In genomic region chr2:43749321-43749720, GRCm38 (mm10) we compare ENCODE assay signal across 29 mouse cellular contexts. TPM values are rescaled to one million over a fixed set of nuclear protein-coding genes. Genes with fewer than 3 reads are reported as not detected.
DNase-seq lines count a peak whose midpoint lies in the region; ATAC-seq and TF ChIP-seq lines count a peak whose summit lies in the region.
"Had no signal": no experiment of that assay in that cellular context is flagged by ENCODE, and none has a peak within 500 bp of the region (broad histone marks: within the 10 kb centered on the region; RNA-seq: fewer than 3 reads in every experiment).

No protein-coding gene starts in this region.

- no peaks in the 10 kb centered on the region for H3K36me3 ChIP-seq in lung, postnatal 0 days (ENCODE audit: insufficient read depth, low read length)
- H3K36me3 ChIP-seq in CH12.LX (replicated peaks in 1 of 2; ENCODE audit: control insufficient read depth in 1 of 2, insufficient read depth in 1 of 2, low read length in 1 of 2): peaks cover 0 to 7% of the 10 kb centered on the region in 2 experiments
- no peaks in the 10 kb centered on the region for H3K36me3 ChIP-seq in liver, embryonic 13.5 days
- H3K36me3 ChIP-seq: embryonic facial prominence, embryonic 10.5 days; forebrain, embryonic 15.5 days; limb, embryonic 15.5 days; midbrain, embryonic 15.5 days had no signal

- H3K4me3 ChIP-seq in lung, adult 2 months (replicated peaks; ENCODE audit: extremely low read depth, low read depth, low read length): peak overlapping the region; percentile 38
- H3K4me3 ChIP-seq in lung, postnatal 0 days (ENCODE audit: low read depth, low read length): no peak overlapping the region
- H3K4me3 ChIP-seq in CH12.LX (replicated peaks in 1 of 3; ENCODE audit: low read depth in 2 of 3, low read length in 2 of 3, poor library complexity in 1 of 3): peak overlapping the region; percentile 54 to 86 (median 57)
- peak overlapping the region; percentile 18; the same call in 1 of the 2 replicates for H3K4me3 ChIP-seq in liver, embryonic 13.5 days (replicated peaks)
- H3K4me3 ChIP-seq: embryonic facial prominence, embryonic 10.5 days; forebrain, embryonic 15.5 days; heart, adult 2 months; left cerebral cortex, adult 2 months; limb, embryonic 15.5 days; midbrain, embryonic 15.5 days had no signal

- H3K9ac ChIP-seq in lung, postnatal 0 days (replicated peaks; ENCODE audit: low read depth): no peak overlapping the region
- H3K9ac ChIP-seq in CH12.LX (ENCODE audit: insufficient read depth, low read depth): peak overlapping the region; percentile 63
- H3K9ac ChIP-seq in liver, embryonic 13.5 days: 0 out of 2 replicates have a peak overlapping the region, but pooled peaks have one; percentile 18
- H3K9ac ChIP-seq: forebrain, embryonic 15.5 days; limb, embryonic 15.5 days; midbrain, embryonic 15.5 days had no signal

- 59% methylated on average over 3 of the region's 3 CpGs for WGBS in lung, adult 2 months
- WGBS in lung, postnatal 0 days: 64% methylated on average over 3 of the region's 3 CpGs
- WGBS in liver, embryonic 13.5 days (ENCODE audit: insufficient replicate concordance): 20% methylated on average over 3 of the region's 3 CpGs

- no peak for DNase-seq in lung, adult 2 months
- DNase-seq in lung, postnatal 0 days (ENCODE audit: low spot score): no peak
- no peak for DNase-seq in CH12.LX (ENCODE audit: extremely low read depth)
- DNase-seq in liver, embryonic 13.5 days: no peak
- no peak for DNase-seq in layer of hippocampus, adult 11-12 months (ENCODE audit: low spot score)
- no peak for DNase-seq in left cerebral cortex, adult 8-10 months (ENCODE audit: low spot score in 2 of 2)
- DNase-seq in layer of hippocampus, postnatal 36 days: no peak
- DNase-seq: adrenal gland, postnatal 25 days; cerebellum, adult 11 months; cerebellum, postnatal 10 days; gastrocnemius, postnatal 25 days; heart, adult 2 months; kidney, postnatal 4 days; layer of hippocampus, adult 9-11 months; left cerebral cortex, postnatal 4 days; lung, postnatal 10 days; right cerebral cortex, adult 18-20 months; right cerebral cortex, postnatal 4 days; thymus, adult 2 months; thymus, postnatal 4 days had no signal

- in situ Hi-C loops in CH12.LX (cut with MboI; ENCODE audit: low pct_ligation_motif_present, low pct_unique_long_range_greater_than_20kb, low sequenced_read_pairs): loop anchor here (25.0 kb wide), 1 partner anchor 588 kb away; no protein-coding TSS in a partner anchor

- dilution Hi-C loops in CH12.LX (cut with MboI; ENCODE audit: extremely low pct_ligation_motif_present, extremely low pct_unique_long_range_greater_than_20kb, low sequenced_read_pairs): no loop called here

- no peaks in the 10 kb centered on the region for H3K4me1 ChIP-seq in lung, adult 2 months (ENCODE audit: control insufficient read depth, insufficient read depth, low read length)
- no peaks in the 10 kb centered on the region for H3K4me1 ChIP-seq in lung, postnatal 0 days (ENCODE audit: insufficient read depth, low read depth, low read length)
- H3K4me1 ChIP-seq in CH12.LX (ENCODE audit: control insufficient read depth in 1 of 2, insufficient read depth in 2 of 2): peaks cover 4 to 35% of the 10 kb centered on the region in 2 experiments
- peaks cover 21% of the 10 kb centered on the region for H3K4me1 ChIP-seq in liver, embryonic 13.5 days (replicated peaks)
- H3K4me1 ChIP-seq: embryonic facial prominence, embryonic 10.5 days; forebrain, embryonic 15.5 days; limb, embryonic 15.5 days; midbrain, embryonic 15.5 days had no signal

- no peaks in the 10 kb centered on the region for H3K9me3 ChIP-seq in lung, postnatal 0 days (ENCODE audit: low read length)
- H3K9me3 ChIP-seq in CH12.LX (replicated peaks; ENCODE audit: low read length): no peaks in the 10 kb centered on the region
- no peaks in the 10 kb centered on the region for H3K9me3 ChIP-seq in liver, embryonic 13.5 days (replicated peaks)
- H3K9me3 ChIP-seq: embryonic facial prominence, embryonic 10.5 days; forebrain, embryonic 15.5 days; limb, embryonic 15.5 days; midbrain, embryonic 15.5 days had no signal

- TF ChIP-seq EP300 in lung, postnatal 0 days (IDR thresholded peaks at IDR 0.05): no peak
- TF ChIP-seq EP300 in CH12.LX (IDR thresholded peaks at IDR 0.05; ENCODE audit: low read length): no peak

- H3K79me2 ChIP-seq in CH12.LX (replicated peaks; ENCODE audit: control insufficient read depth, extremely low read depth, insufficient read depth, poor library complexity, severe bottlenecking): peaks cover 27% of the 10 kb centered on the region

- H3K27me3 ChIP-seq in lung, postnatal 0 days (replicated peaks; ENCODE audit: insufficient read depth, low read length): no peaks in the 10 kb centered on the region
- no peaks in the 10 kb centered on the region for H3K27me3 ChIP-seq in CH12.LX (replicated peaks)
- no peaks in the 10 kb centered on the region for H3K27me3 ChIP-seq in liver, embryonic 13.5 days
- H3K27me3 ChIP-seq: forebrain, embryonic 15.5 days; limb, embryonic 15.5 days; midbrain, embryonic 15.5 days had no signal

- H3K4me2 ChIP-seq in lung, postnatal 0 days (replicated peaks; ENCODE audit: low read depth, low read length): no peak overlapping the region
- peak overlapping the region; percentile 56; the same call in 1 of the 2 replicates for H3K4me2 ChIP-seq in CH12.LX (ENCODE audit: insufficient read depth, low read depth, poor library complexity, severe bottlenecking)
- peak overlapping the region; percentile 42 for H3K4me2 ChIP-seq in liver, embryonic 13.5 days
- H3K4me2 ChIP-seq: forebrain, embryonic 15.5 days; limb, embryonic 15.5 days; midbrain, embryonic 15.5 days had no signal

- TF ChIP-seq POLR2A in lung, adult 2 months (IDR thresholded peaks at IDR 0.05; ENCODE audit: borderline replicate concordance, extremely low read depth, low read depth, low read length): no peak
- no peak for TF ChIP-seq POLR2A in CH12.LX (IDR thresholded peaks at IDR 0.05; ENCODE audit: low read depth, low read length)

- H3K27ac ChIP-seq in lung, postnatal 0 days (ENCODE audit: low read length): no peak overlapping the region
- H3K27ac ChIP-seq in CH12.LX (ENCODE audit: insufficient read depth, low read depth): no peak overlapping the region
- no peak overlapping the region for H3K27ac ChIP-seq in liver, embryonic 13.5 days
- H3K27ac ChIP-seq: embryonic facial prominence, embryonic 10.5 days; forebrain, embryonic 15.5 days; heart, adult 2 months; left cerebral cortex, adult 2 months; limb, embryonic 15.5 days; midbrain, embryonic 15.5 days had no signal

- no peak for TF ChIP-seq RAD21 in CH12.LX (IDR thresholded peaks at IDR 0.05; ENCODE audit: low read depth, low read length)

- TF ChIP-seq CTCF in lung, adult 2 months (IDR thresholded peaks at IDR 0.05; ENCODE audit: insufficient read depth, low read length): no peak
- no peak for TF ChIP-seq CTCF in lung, postnatal 0 days (IDR thresholded peaks at IDR 0.05)
- no peak for TF ChIP-seq CTCF in CH12.LX (conservative IDR thresholded peaks at IDR 0.05 in 1 of 2, IDR thresholded peaks at IDR 0.05 in 1 of 2; ENCODE audit: low read depth in 2 of 2, low read length in 2 of 2)

- ATAC-seq in lung, postnatal 0 days: no peak
- ATAC-seq in liver, embryonic 13.5 days (ENCODE audit: low read depth): no peak
- peak; percentile 12; the same call in 1 of the 2 replicates for ATAC-seq in megakaryocyte-erythroid progenitor cell, adult 5-6 weeks (replicated peaks; ENCODE audit: low FRiP score, low TSS enrichment, poor library complexity, severe bottlenecking)
- ATAC-seq: forebrain, embryonic 15.5 days; hindbrain, embryonic 16.5 days; intestine, postnatal 0 days; midbrain, embryonic 15.5 days had no signal

TF ChIP-seq in CH12.LX, 34 proteins besides CTCF, POLR2A, EP300 and RAD21:
- TF ChIP-seq ZC3H11A (IDR thresholded peaks at IDR 0.05; ENCODE audit: low read depth, low read length): no peak

RNA-seq across cellular contexts. Expression of gene Arhgap15, which starts 0.7 kb away (rescaled TPM):
- 1.00 and 1.8 TPM in 2 replicates for polyA plus RNA-seq in lung, adult 2 months (2012; rRNA removed)
- 1.5 and 2.2 TPM in 2 replicates for polyA plus RNA-seq in lung, postnatal 0 days (2015; fragmentation: Nextera tagmentation; extraction: Ambion mirVana)
- total RNA-seq in CH12.LX (2012; rRNA removed) (19.6 and 19.8 TPM in 2 replicates), CH12.LX (2014; rRNA removed) (40.3 and 44.6 TPM in 2 replicates)
- polyA plus RNA-seq in CH12.LX (2012; ENCODE audit: insufficient read length, low read depth): 14.9 and 16.6 TPM in 2 replicates
- polyA plus RNA-seq in liver, embryonic 13.5 days (2015; fragmentation: Nextera tagmentation; extraction: Ambion mirVana): 4.5 and 6.1 TPM in 2 replicates
- 21.8 and 48.5 TPM in 2 replicates for total RNA-seq in megakaryocyte-erythroid progenitor cell, adult 5-6 weeks (2014; fragmentation: Nextera tagmentation)
- total RNA-seq in megakaryocyte-erythroid progenitor cell, adult 5-6 weeks (2017): 29.8 and 45.0 TPM in 2 replicates
- total RNA-seq in left cerebral cortex, adult 8-10 months (2022): 1 to 10 TPM; 7.8 to 10.0 (median 8.8) TPM
- 10 to 100 TPM; 10.6 to 11.0 TPM for total RNA-seq in layer of hippocampus, postnatal 36 days (2021)
- polyA plus RNA-seq: C2C12 had no signal
